Mouse (Mus musculus): Measurements from ENCODE around the gene Eif3g.

Gene Eif3g

GRCm38 (mm10) chr9:20888386-20888765 is 10.0 kb downstream of the Eif3g start:
- DNase-seq (ENCODE audit: low read depth, low spot score) = no peak

- DNase-seq (ENCODE audit: low read depth, low spot score) = peak; percentile 96
Observed at GRCm38 (mm10) chr9:20887704-20888385, 10.6 kb downstream of the Eif3g start, which contains the start of gene Ppan. Ppan (plus strand) TSS chr9:20888175.

GRCm38 (mm10) chr9:20887191-20887590 is 11.2 kb downstream of the Eif3g start:
- DNase-seq (ENCODE audit: low read depth, low spot score) = no peak

GRCm38 (mm10) chr9:20886563-20886962 is 11.9 kb downstream of the Eif3g start:
- no peak for DNase-seq (ENCODE audit: low read depth, low spot score)

GRCm38 (mm10) chr9:20879097-20879792 is 19.2 kb downstream of the Eif3g start, which contains the start of gene Angptl6:
Angptl6 (minus strand) TSS chr9:20879727.
- no peak for DNase-seq (ENCODE audit: low read depth, low spot score)

- no peak for DNase-seq (ENCODE audit: low read depth, low spot score)
Observed at GRCm38 (mm10) chr9:20878710-20879065, 19.7 kb downstream of the Eif3g start.

GRCm38 (mm10) chr9:20878041-20878709 is 20.2 kb downstream of the Eif3g start:
- peak; percentile 100 for DNase-seq (ENCODE audit: low read depth, low spot score)

GRCm38 (mm10) chr9:20877118-20878040 is 21.0 kb downstream of the Eif3g start:
- DNase-seq (ENCODE audit: low read depth, low spot score) = no peak

- DNase-seq (ENCODE audit: low read depth, low spot score) = no peak
Observed at GRCm38 (mm10) chr9:20876318-20877117, 21.9 kb downstream of the Eif3g start.

GRCm38 (mm10) chr9:20875021-20875790 is 23.2 kb downstream of the Eif3g start:
- no peak for DNase-seq (ENCODE audit: low read depth, low spot score)

GRCm38 (mm10) chr9:20873521-20873920 is 24.9 kb downstream of the Eif3g start:
- DNase-seq (ENCODE audit: low read depth, low spot score) = no peak

- no peak for DNase-seq (ENCODE audit: low read depth, low spot score)
Observed at GRCm38 (mm10) chr9:20872991-20873390, 25.4 kb downstream of the Eif3g start.

GRCm38 (mm10) chr9:20870211-20871173 is 27.9 kb downstream of the Eif3g start:
- no peak for DNase-seq (ENCODE audit: low read depth, low spot score)

- DNase-seq (ENCODE audit: low read depth, low spot score) = peak; percentile 34
Observed at GRCm38 (mm10) chr9:20869246-20869645, 29.2 kb downstream of the Eif3g start.

- DNase-seq (ENCODE audit: low read depth, low spot score) = peak; percentile 78
Observed at GRCm38 (mm10) chr9:20868448-20869001, 29.9 kb downstream of the Eif3g start, which contains the start of gene A230050P20Rik. A230050P20Rik (plus strand) TSS chr9:20868642.

- DNase-seq (ENCODE audit: low read depth, low spot score) = no peak
Observed at GRCm38 (mm10) chr9:20866879-20867278, 31.5 kb downstream of the Eif3g start.

- no peak for DNase-seq (ENCODE audit: low read depth, low spot score)
Observed at GRCm38 (mm10) chr9:20862225-20862624, 36.2 kb downstream of the Eif3g start.

- DNase-seq (ENCODE audit: low read depth, low spot score) = peak; percentile 39
Observed at GRCm38 (mm10) chr9:20861821-20862220, 36.6 kb downstream of the Eif3g start.
